Mouse (Mus musculus) embryonic stem cell, embryonic (primary cell): ENCODE data around the gene Epor.

Experiments
- CTCF ChIA-PET, 4 experiments: fragments of 300-600 bp in 2 of 4; fragments of 350-600 bp in 2 of 4; sonication (Branson Sonifier 250); formaldehyde crosslinking; loops; one replicate each; lab custom pipeline; 2022; ENCODE audit warnings: inconsistent platforms in 2 of 4; lab: Charles Lee
- POLR2A ChIA-PET, 4 experiments: fragments of 300-600 bp in 2 of 4; fragments of 350-600 bp in 2 of 4; sonication (Branson Sonifier 250); formaldehyde crosslinking; loops; one replicate each; lab custom pipeline; 2022; ENCODE audit warnings: antibody characterized with exemption in 4 of 4, inconsistent platforms in 1 of 4; lab: Charles Lee

The Epor gene

GRCm38 (mm10) chr9:21978398-21979128 is 15.3 kb upstream of the Epor start:
- ChIA-PET CTCF (interaction anchor here (0.5 to 2.6 kb wide), 17 partner anchors 13 to 209 kb away, joined by 3 to 18 read pairs (median 4); partner anchors contain the start of genes Pigyl (in 1 of the 4) and Zfp872 (in 1 of the 4)), POLR2A (interaction anchor here (0.5 to 3.7 kb wide), 15 partner anchors 10 to 218 kb away, joined by 3 to 21 read pairs (median 4); partner anchors contain the start of genes Cnn1 (in 1 of the 4), Gm49318 (in 1 of the 4), Zfp653 (in 1 of the 4) and Zfp872 (in 1 of the 4))

GRCm38 (mm10) chr9:21977972-21978371 is 14.7 kb upstream of the Epor start:
- CTCF ChIA-PET, result interaction anchor here in 3 of 4 experiments (0.6 to 2.6 kb wide), 11 partner anchors 14 to 178 kb away, joined by 3 to 18 read pairs (median 4); partner anchors contain the start of gene Pigyl (in 1 of the 3)
- POLR2A ChIA-PET, result interaction anchor here in 2 of 4 experiments (0.7 to 3.7 kb wide), 6 partner anchors 13 to 210 kb away, joined by 3 to 21 read pairs (median 4); partner anchors contain the start of gene Zfp872 (in 1 of the 2)

GRCm38 (mm10) chr9:21977331-21977730 is 14.0 kb upstream of the Epor start:
- CTCF ChIA-PET, result interaction anchor here in 1 of 4 experiments (1.7 kb wide), 1 partner anchor 77 kb away, joined by 7 read pairs; no protein-coding TSS in a partner anchor
- POLR2A ChIA-PET, result interaction anchor here in 2 of 4 experiments (0.8 to 2.0 kb wide), 7 partner anchors 14 to 108 kb away, joined by 3 to 6 read pairs (median 4); partner anchors contain the start of genes Elavl3 (in 2 of the 2), Epor (in 2 of the 2) and Ecsit (in 1 of the 2)

- CTCF ChIA-PET, result interaction anchor here in 2 of 4 experiments (0.6 to 1.7 kb wide), 3 partner anchors 78 to 179 kb away, joined by 3 to 7 read pairs (median 5); no protein-coding TSS in a partner anchor
- POLR2A ChIA-PET, result interaction anchor here in 2 of 4 experiments (0.8 to 2.0 kb wide), 14 partner anchors 9 to 109 kb away, joined by 3 to 6 read pairs (median 4); partner anchors contain the start of genes Elavl3 (in 2 of the 2), Epor (in 2 of the 2), Ecsit (in 1 of the 2) and Gm49318 (in 1 of the 2)
Observed at GRCm38 (mm10) chr9:21976626-21977175, 13.4 kb upstream of the Epor start.

- POLR2A ChIA-PET, result interaction anchor here in 1 of 4 experiments (1.1 kb wide), 1 partner anchor 55 kb away, joined by 3 read pairs; no protein-coding TSS in a partner anchor
- CTCF ChIA-PET, result no interaction called here
Observed at GRCm38 (mm10) chr9:21969304-21969703, 6.0 kb upstream of the Epor start.

GRCm38 (mm10) chr9:21968883-21969282 is 5.6 kb upstream of the Epor start:
- POLR2A ChIA-PET, result interaction anchor here in 1 of 4 experiments (0.5 to 1.1 kb wide), 2 partner anchors 56 to 107 kb away, joined by 3 read pairs; no protein-coding TSS in a partner anchor

GRCm38 (mm10) chr9:21962416-21963059 is 768 bp downstream of the Epor start:
- POLR2A ChIA-PET, result interaction anchor here (0.5 to 2.3 kb wide), 17 partner anchors 8 to 448 kb away, joined by 3 to 9 read pairs (median 4); partner anchors contain the start of genes 9530077C05Rik (in 1 of the 4), Ccdc159 (in 1 of the 4), Pigyl (in 1 of the 4) and Tmem205 (in 1 of the 4)
- CTCF ChIA-PET, result interaction anchor here (0.5 to 3.9 kb wide), 12 partner anchors 35 to 875 kb away, joined by 3 to 14 read pairs (median 4); partner anchors contain the start of genes Ccdc159 (in 1 of the 4) and Tmem205 (in 1 of the 4)

More at GRCm38 (mm10) chr9:21968883-21969282, 5.6 kb upstream of the Epor start:
- CTCF ChIA-PET, result no interaction called here

GRCm38 (mm10) chr9:21962010-21962409 is 1.3 kb downstream of the Epor start:
- CTCF ChIA-PET, result interaction anchor here (0.5 to 3.9 kb wide), 11 partner anchors 10 to 875 kb away, joined by 3 to 14 read pairs (median 4); no protein-coding TSS in a partner anchor
- POLR2A ChIA-PET, result interaction anchor here in 2 of 4 experiments (0.5 to 2.3 kb wide), 15 partner anchors 9 to 449 kb away, joined by 3 to 9 read pairs (median 5); partner anchors contain the start of genes 9530077C05Rik (in 1 of the 2), Ccdc159 (in 1 of the 2), Pigyl (in 1 of the 2) and Tmem205 (in 1 of the 2)

GRCm38 (mm10) chr9:21961366-21961980 is 1.8 kb downstream of the Epor start:
- POLR2A ChIA-PET, result interaction anchor here in 3 of 4 experiments (0.5 to 2.3 kb wide), 18 partner anchors 9 to 449 kb away, joined by 3 to 9 read pairs (median 5); partner anchors contain the start of genes 9530077C05Rik (in 1 of the 3), Ccdc159 (in 1 of the 3), Pigyl (in 1 of the 3) and Tmem205 (in 1 of the 3)
- CTCF ChIA-PET, result interaction anchor here in 2 of 4 experiments (0.9 to 3.9 kb wide), 8 partner anchors 10 to 157 kb away, joined by 3 to 14 read pairs (median 4); partner anchors contain the start of genes Ccdc159 (in 1 of the 2) and Tmem205 (in 1 of the 2)

- ChIA-PET POLR2A (interaction anchor here in 3 of 4 experiments (0.5 to 2.1 kb wide), 13 partner anchors 12 to 450 kb away, joined by 3 to 9 read pairs (median 5); partner anchors contain the start of genes 9530077C05Rik (in 1 of the 3), Ccdc159 (in 1 of the 3), Pigyl (in 1 of the 3) and Tmem205 (in 1 of the 3)), CTCF (interaction anchor here in 2 of 4 experiments (1.0 to 3.9 kb wide), 5 partner anchors 18 to 195 kb away, joined by 3 to 14 read pairs (median 4); partner anchors contain the start of genes Ccdc159 (in 1 of the 2) and Tmem205 (in 1 of the 2))
Observed at GRCm38 (mm10) chr9:21960558-21961208, 2.6 kb downstream of the Epor start.

GRCm38 (mm10) chr9:21960135-21960534 is 3.2 kb downstream of the Epor start:
- ChIA-PET POLR2A (interaction anchor here in 3 of 4 experiments (0.5 to 2.1 kb wide), 9 partner anchors 11 to 196 kb away, joined by 3 to 9 read pairs (median 6); partner anchors contain the start of genes Ccdc159 (in 1 of the 3), Pigyl (in 1 of the 3) and Tmem205 (in 1 of the 3)), CTCF (interaction anchor here in 2 of 4 experiments (1.0 to 1.4 kb wide), 4 partner anchors 18 to 195 kb away, joined by 3 to 4 read pairs (median 4); partner anchors contain the start of genes Ccdc159 (in 1 of the 2) and Tmem205 (in 1 of the 2))

- ChIA-PET POLR2A (interaction anchor here in 2 of 4 experiments (0.9 to 1.7 kb wide), 4 partner anchors 12 to 95 kb away, joined by 3 to 6 read pairs (median 3); no protein-coding TSS in a partner anchor), CTCF (interaction anchor here in 2 of 4 experiments (0.7 to 1.3 kb wide), 2 partner anchors 137 to 170 kb away, joined by 3 read pairs; no protein-coding TSS in a partner anchor)
Observed at GRCm38 (mm10) chr9:21959244-21959643, 4.1 kb downstream of the Epor start.

- POLR2A ChIA-PET, result interaction anchor here in 2 of 4 experiments (0.7 to 1.7 kb wide), 8 partner anchors 12 to 232 kb away, joined by 3 to 6 read pairs (median 4); partner anchors contain the start of genes Ccdc159 (in 1 of the 2) and Tmem205 (in 1 of the 2)
- CTCF ChIA-PET, result interaction anchor here in 2 of 4 experiments (0.5 to 1.3 kb wide), 3 partner anchors 134 to 138 kb away, joined by 3 read pairs; no protein-coding TSS in a partner anchor
Observed at GRCm38 (mm10) chr9:21958372-21958771, 4.9 kb downstream of the Epor start.

GRCm38 (mm10) chr9:21955570-21956281 is 7.6 kb downstream of the Epor start, which contains the start of gene Swsap1:
Gene Swsap1, plus strand, starts transcription at chr9:21955755.
- CTCF ChIA-PET, result interaction anchor here in 3 of 4 experiments (0.6 to 1.1 kb wide), 7 partner anchors 11 to 200 kb away, joined by 3 to 4 read pairs (median 3); partner anchors contain the start of gene Rab3d (in 1 of the 3)
- POLR2A ChIA-PET, result interaction anchor here in 3 of 4 experiments (0.5 to 1.6 kb wide), 16 partner anchors 20 to 574 kb away, joined by 3 to 10 read pairs (median 4); partner anchors contain the start of genes Ccdc159 (in 2 of the 3), Tmem205 (in 2 of the 3) and Ldlr (in 1 of the 3)
